Mouse (Mus musculus) myocyte (in vitro differentiated cells): ENCODE results near the gene Sppl2b.

ENCODE experiments used
- CEBPB ChIP-seq: IDR thresholded peaks from 2 replicates; pipeline ENCODE4 v1.6.1; 2011; ENCODE audit warnings: mild to moderate bottlenecking, moderate library complexity; ENCODE audit not compliant: poor library complexity, insufficient read depth, severe bottlenecking
- E2F4 ChIP-seq: IDR thresholded peaks from one replicate; pipeline ENCODE4 v1.6.1; 2011; ENCODE audit warnings: mild to moderate bottlenecking, control low read depth, moderate library complexity; ENCODE audit not compliant: insufficient read depth
- MAX ChIP-seq: IDR thresholded peaks from one replicate; pipeline ENCODE4 v1.6.1; 2011; ENCODE audit warnings: low read depth, mild to moderate bottlenecking, control low read depth
- MYOD1 ChIP-seq, 3 experiments: IDR thresholded peaks; one replicate each; pipeline ENCODE4 v1.6.1; 2011; ENCODE audit warnings: control low read depth in 2 of 3, low read depth in 2 of 3, mild to moderate bottlenecking in 2 of 3, moderate library complexity in 1 of 3; ENCODE audit not compliant: insufficient read length in 2 of 3, control insufficient read depth in 1 of 3
- MYOG ChIP-seq, 3 experiments: IDR thresholded peaks; one replicate each; pipeline ENCODE4 v1.6.1; 2011; ENCODE audit warnings: control low read depth in 2 of 3, low read depth in 2 of 3, mild to moderate bottlenecking in 2 of 3; ENCODE audit not compliant: insufficient read length in 2 of 3, control insufficient read depth in 1 of 3, insufficient read depth in 1 of 3
- POLR2A ChIP-seq: IDR thresholded peaks from one replicate; pipeline ENCODE4 v1.6.1; 2011; ENCODE audit warnings: low read depth, mild to moderate bottlenecking, control low read depth, moderate library complexity; ENCODE audit not compliant: insufficient read length
- POLR2AphosphoS2 ChIP-seq: IDR thresholded peaks from one replicate; pipeline ENCODE4 v1.6.1; 2011; ENCODE audit warnings: low read depth, control low read depth; ENCODE audit not compliant: insufficient read length
- REST ChIP-seq: IDR thresholded peaks from one replicate; pipeline ENCODE4 v1.6.1; 2011; ENCODE audit warnings: mild to moderate bottlenecking, control low read depth, moderate library complexity; ENCODE audit not compliant: insufficient read depth, insufficient read length
- TCF12 ChIP-seq: IDR thresholded peaks from one replicate; pipeline ENCODE4 v1.6.1; 2011; ENCODE audit warnings: mild to moderate bottlenecking, control low read depth; ENCODE audit not compliant: poor library complexity, insufficient read depth, severe bottlenecking
- TCF3 ChIP-seq: IDR thresholded peaks from one replicate; pipeline ENCODE4 v1.6.1; 2011; ENCODE audit warnings: low read depth, control low read depth; ENCODE audit not compliant: insufficient read length
- USF1 ChIP-seq: IDR thresholded peaks from one replicate; pipeline ENCODE4 v1.6.1; 2011; ENCODE audit warnings: low read depth, mild to moderate bottlenecking, control low read depth, moderate library complexity

- TF ChIP-seq POLR2A (no peak), TCF12 (no peak), USF1 (no peak), POLR2AphosphoS2 (no peak), REST (no peak), E2F4 (no peak), MAX (no peak), MYOG (IDR thresholded peaks at IDR 0.05; ENCODE audit: control insufficient read depth in 1 of 3, insufficient read depth in 1 of 3, insufficient read length in 2 of 3, low read depth in 2 of 3) (no peak), MYOD1 (IDR thresholded peaks at IDR 0.05; ENCODE audit: control insufficient read depth in 1 of 3, insufficient read length in 2 of 3, low read depth in 2 of 3) (no peak), TCF3 (no peak), CEBPB (no peak)
Observed at GRCm38 (mm10) chr10:80819406-80819805, 35.7 kb upstream of the Sppl2b start.
